Mouse (Mus musculus) cerebellum, postnatal 36 days (tissue): ENCODE data around the gene St8sia6.
"Not testable (repeated sequence)": the region's sequence is repeated elsewhere in the genome, so short reads cannot be mapped to it uniquely, and the experiment has no call there.

Experiments
- DNase-seq, 2 experiments: peaks; one replicate each; pipeline ENCODE4 v3.0.0; 2021 to 2022; ENCODE audit warnings: mixed read lengths in 2 of 2

Gene St8sia6

DNA sequence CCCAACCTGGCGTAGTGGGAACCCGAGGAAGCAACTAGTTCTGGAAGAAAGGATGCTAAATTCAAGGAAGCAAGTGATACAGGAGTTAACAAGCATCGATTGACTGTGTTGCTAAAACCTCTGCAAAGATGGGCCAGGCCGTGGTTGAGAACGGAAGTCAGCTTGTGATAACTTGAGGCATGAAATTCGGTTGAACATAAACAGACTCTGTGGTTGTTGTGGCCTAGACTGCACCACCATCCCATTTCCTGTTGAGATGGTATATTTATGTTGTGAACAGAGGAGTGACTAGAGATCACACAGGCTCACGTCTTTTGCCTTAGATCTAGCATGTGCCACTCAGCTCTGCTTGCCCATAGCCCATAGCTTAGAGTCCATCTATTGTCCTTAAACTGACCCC lies 36.5 kb downstream of the St8sia6 start:
- DNase-seq: no peak

DNA sequence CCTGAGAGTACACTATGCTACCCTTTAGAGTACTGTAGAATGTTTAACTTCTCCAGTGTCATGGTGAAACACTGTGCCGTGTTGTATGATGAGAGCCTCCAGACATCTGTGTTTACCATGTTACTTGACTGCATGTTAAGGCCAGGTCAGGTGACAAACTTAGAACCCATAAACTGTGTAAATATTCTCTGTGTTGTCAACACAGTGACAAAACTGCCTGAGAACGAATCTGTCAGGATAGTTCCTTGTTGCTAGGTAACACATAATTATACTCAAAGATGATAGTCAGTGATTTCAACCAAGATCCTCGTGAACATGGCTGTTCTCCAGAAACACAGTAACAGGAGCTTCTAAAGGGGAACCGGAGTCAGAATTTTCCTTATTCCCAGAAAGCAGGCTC lies 38.1 kb downstream of the St8sia6 start:
- no peak for DNase-seq

DNA sequence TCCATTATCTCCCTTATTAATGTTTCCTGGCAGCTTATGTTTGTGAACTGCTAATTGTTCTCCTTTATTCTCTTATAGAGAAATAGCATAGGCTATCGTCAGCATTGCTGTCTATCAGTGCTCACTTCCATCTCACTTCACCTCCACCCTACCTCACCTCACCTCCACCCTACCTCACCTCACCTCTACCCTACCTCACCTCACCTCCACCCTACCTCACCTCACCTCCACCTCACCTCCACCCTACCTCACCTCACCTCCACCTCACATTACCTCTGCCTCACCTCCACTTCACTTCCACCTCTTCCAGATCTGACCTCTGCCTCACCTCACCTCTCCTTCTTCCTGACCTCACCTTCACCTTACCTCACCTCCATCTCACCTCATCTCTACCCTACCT lies 42.2 kb downstream of the St8sia6 start:
- no peak for DNase-seq

- DNase-seq: no peak
Measured at GRCm38 (mm10) chr2:13750777-13751176, 43.1 kb downstream of the St8sia6 start.

- DNase-seq: no peak
Measured at GRCm38 (mm10) chr2:13750089-13750488, 43.8 kb downstream of the St8sia6 start.

DNA sequence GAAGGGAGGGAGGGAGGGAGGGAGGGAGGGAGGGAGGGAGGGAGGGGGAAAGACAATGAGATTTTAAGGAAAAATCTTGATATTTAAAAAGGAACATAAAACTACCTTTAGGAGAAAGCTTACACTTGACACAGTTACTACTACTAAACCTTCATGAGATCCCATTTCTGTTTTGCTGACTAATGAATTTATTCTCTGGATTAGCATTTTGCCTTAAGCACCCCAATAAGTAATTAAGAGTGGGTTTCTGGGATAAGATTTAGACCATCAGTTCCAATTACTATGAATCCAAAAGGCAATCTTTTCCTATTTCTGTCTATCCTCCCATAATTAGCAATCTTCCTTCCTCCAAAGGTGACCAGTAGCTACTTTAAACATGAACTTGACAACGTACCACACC lies 44.7 kb downstream of the St8sia6 start:
- no peak for DNase-seq

DNA sequence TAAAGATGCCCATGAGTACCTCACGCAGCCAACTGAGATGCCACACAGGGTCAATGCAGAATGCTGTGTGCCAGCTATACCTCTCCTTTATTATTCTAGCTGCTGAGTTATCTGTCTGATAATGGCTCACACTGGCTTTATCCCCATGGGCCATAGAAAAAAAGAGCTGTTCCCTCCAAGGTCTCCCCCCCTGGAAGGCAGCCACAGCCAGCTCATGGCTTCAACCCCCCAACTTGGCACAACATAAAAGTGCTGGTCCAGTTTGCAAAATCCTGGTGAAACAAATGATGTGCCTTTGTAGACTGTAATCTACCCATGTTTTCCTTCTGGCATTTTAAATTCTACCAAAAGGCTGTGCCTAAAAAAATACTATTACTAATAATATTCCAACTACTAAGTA lies 46.3 kb downstream of the St8sia6 start:
- DNase-seq: no peak

DNA sequence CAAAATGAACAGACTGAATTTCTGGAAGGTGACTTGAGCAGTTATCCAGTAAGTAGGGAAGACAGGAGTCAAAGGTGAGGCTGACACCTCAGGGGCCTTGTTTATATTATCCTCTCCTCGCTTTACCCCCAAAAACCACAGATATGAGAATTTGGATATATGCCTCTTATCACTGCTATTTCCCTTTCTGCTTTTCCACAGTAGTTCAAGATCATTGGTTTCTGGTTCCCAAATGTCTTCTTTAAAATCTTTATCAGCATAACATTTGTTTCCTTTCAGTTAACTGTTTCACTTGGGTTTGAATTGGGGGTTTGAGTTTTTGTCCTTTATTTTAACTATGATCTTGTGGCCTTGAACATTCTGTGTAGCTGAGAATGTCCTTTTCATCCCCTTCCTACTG lies 47.8 kb downstream of the St8sia6 start:
- no peak for DNase-seq

- DNase-seq: no peak
Measured at GRCm38 (mm10) chr2:13738704-13739103, 55.2 kb downstream of the St8sia6 start.

DNA sequence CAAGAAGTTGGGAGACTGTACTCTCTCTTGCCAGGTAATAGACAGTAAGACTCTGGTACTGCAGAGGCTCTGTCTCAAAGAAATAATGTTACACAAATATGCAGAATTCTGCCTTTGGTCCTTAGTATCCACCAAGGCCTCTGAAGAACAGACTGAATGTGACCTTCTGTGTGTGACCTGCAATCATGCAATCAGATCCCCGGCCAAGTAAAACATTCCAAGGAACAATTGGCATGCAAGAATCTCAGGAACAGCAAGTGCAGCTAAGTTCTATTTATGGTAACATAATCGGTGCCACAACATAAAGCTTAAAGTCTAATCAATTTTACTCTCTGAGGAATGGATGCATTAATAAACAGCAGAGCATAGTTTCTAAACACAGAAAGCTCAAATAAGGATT lies 66.0 kb downstream of the St8sia6 start:
- DNase-seq: no peak

- DNase-seq: no peak
Measured at GRCm38 (mm10) chr2:13725592-13725991, 68.3 kb downstream of the St8sia6 start.

GRCm38 (mm10) chr2:13722241-13722640 lies 71.6 kb downstream of the St8sia6 start:
- no peak for DNase-seq

DNA sequence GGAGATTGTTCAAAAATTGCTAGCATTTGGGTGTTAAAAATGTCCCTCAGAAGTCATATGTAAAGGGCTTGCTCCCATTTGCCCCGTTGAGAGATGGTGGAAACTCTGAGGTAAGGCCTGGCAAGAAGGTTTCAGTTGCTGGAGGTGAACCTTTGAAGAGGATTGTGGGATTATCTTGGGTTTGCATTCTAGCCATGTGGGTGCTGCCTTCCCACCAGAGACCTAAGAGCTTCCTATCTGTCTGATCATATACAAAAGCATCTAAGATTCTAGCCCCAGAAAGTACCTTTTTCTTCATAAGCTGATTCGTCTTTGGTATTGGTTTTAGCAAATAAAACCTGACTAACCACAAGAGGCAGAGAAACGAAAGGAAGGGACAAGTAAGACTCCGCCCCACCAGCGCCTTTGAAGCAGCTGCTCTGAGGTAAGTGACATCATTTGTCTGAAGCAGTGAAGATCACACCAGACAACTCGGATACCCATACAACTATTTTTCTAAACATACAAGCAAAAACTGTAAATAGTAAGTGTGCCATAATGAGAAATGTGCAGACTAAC lies 75.2 kb downstream of the St8sia6 start:
- no peak for DNase-seq

DNA sequence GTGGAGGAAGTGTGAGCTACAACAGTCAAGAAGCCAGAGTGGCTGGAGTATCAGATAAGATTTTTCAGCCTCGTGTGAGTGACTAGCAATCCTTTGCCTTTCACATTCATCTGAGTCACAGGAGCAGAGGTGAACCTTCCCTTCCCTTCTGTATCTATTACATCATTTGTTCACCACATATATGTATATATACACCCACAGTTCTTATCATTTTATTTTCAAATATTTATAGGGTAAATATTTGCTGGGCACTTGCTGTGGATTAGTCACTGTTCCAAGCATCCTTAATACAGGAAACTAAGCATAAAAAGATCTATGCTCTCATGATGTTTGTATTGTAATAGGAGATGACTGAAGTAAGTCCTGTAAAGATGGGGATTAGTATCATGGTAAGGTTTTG lies 85.1 kb downstream of the St8sia6 start:
- no peak for DNase-seq

- no peak for DNase-seq
Measured at GRCm38 (mm10) chr2:13697514-13697913, 96.3 kb downstream of the St8sia6 start.

DNA sequence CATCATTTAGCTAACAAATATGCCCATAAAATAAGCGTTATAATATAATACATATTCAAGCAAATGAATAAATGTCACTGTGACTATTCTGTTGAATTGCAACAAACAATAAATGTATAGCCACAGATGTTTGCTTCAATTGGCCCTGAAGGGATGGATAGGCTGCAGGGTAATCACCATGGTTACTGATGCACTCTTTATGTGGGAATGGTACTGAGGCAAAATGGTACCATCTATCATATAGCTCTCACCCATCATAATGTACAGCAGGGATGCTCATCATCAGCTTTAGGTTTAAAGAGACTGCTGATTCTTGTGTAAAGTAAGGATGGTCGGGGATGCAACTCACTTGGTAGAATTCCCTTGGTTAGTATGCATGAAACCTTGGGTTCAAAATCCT lies 99.4 kb downstream of the St8sia6 start:
- DNase-seq: no peak

GRCm38 (mm10) chr2:13684380-13684779 lies 109.5 kb downstream of the St8sia6 start:
- DNase-seq: no peak

DNA sequence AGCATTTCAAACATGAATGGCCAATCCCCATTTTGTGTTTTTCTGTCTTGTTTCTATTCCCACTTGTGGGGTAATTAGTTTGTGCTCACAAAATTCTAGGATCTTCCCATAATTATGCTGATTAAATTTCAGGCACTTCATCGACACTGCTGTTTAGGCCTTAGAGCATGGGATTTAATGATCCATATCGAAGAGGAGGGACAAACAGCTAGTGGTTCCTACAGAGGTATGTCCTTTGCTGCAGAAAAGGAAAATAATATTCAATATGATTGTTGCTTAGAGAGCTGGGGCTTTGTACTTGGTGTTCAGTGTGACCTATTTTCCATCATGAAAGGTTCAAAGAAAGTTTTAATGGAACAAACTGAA lies 110.7 kb downstream of the St8sia6 start:
- no peak for DNase-seq

DNA sequence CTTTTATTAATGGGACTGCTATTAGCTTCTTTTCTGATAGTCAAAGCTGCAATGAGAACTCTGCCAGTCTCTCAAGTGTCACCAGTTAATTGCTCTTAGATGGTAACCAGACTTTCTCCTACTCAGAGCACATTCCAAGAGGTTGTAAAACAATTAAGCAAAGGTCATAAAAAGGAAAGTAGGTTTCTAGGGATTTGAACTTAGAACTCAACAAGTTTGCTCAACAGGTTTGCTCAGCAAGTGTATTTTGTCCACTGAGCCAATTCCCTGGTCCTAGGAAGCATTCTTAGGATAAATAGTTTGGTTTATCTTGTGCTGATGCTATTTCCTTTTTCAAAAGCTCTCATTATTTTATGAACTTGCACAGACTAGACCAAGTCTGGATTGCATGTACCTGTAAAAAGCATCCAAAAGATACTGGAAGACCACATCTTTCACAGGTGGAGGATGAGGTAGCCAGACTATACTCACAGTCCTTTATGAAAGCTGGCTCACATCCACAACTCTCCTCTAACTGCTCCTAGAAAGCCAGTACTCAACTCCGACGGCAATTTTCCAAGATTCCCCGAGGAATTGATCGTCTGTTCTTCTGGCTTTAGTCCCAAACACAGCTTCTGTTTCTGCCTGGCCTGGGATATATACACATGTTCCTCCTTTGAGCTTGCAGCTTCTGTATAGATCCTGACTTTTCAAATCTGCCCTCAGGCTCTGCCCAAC lies 111.2 kb downstream of the St8sia6 start:
- no peak for DNase-seq

GRCm38 (mm10) chr2:13672946-13673345 lies 120.9 kb downstream of the St8sia6 start:
- DNase-seq: peak in 1 of 2 experiments; percentile 3

GRCm38 (mm10) chr2:13672426-13672825 lies 121.4 kb downstream of the St8sia6 start:
- no peak for DNase-seq

DNA sequence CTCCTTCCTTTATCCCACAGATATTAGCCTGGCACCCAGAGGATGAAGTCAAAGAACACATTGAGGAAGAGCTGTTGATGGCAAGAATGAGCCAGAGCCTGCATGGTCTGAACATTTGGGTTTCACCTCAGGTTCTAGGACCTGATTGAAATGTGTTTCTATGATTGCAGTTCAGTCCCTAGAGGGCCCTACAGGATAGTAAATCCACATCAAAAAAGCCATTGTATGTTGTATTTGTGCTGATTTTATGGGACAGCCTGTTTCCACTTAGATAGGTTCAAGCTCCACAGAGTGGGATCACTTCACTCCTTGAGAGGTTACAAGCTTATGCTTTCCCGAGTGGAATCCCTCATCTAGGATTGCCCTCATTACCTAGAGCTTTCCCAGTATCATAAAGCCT lies 159.0 kb downstream of the St8sia6 start:
- no peak for DNase-seq

DNA sequence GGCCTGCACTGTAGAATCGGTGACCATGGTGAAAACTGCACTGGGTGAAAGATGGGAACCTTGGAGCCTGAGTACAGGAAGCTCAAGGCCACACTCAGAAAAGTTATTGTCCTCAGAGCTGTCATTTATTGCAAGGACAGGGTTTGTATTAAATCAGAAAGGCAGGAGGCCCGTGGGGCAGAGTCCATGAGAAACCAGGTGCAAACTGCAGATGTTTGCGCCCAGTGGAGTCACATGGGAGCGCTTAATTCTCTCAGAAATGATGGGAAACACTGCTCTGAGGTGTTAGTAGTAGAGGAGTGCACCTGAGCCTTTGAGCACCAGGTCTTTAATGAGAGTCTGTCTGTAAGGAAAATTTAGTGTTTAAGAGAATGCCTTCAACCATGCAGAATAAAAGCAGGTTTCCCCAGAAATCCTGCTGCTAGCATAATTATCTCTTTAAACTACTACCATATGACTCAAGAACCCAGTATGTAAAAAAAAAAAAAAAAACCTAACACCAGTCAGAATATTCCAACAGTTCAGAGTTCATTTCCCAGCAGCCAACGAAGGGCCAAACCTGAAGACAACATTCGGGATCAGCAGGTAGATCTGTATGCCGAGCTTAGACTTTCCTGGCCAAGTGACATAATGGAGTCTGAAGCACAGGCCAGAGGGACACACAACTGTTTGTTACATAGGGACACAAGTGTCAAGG lies 163.6 kb downstream of the St8sia6 start:
- DNase-seq: no peak

GRCm38 (mm10) chr2:13603636-13604035 lies 190.2 kb downstream of the St8sia6 start:
- not testable (repeated sequence) for DNase-seq
